Mouse (Mus musculus) stomach, postnatal 0 days (tissue): ENCODE measurements around the gene D130052B06Rik. TPM values are rescaled to one million over a fixed set of nuclear protein-coding genes. Genes with fewer than 3 reads are reported as not detected.
A peak's percentile ranks its signal among the peaks of the same experiment; 100 is the strongest.

ENCODE experiments used
- ATAC-seq: fragments of 200-750 bp; cut with Nextera tagmentation; 2 replicates; pipeline ENCODE4 v1.8.0; 2017; ENCODE audit not compliant: low FRiP score, low TSS enrichment
- DNase-seq: peaks from one replicate; pipeline ENCODE4 v3.0.0-alpha.2; 2016; ENCODE audit warnings: low spot score
- H3K27ac ChIP-seq: fragments of 300-500 bp; sonication (generic); replicated peaks from 2 replicates; pipeline ENCODE4 v1.5.1; 2014; ENCODE audit warnings: mild to moderate bottlenecking, control low read depth
- H3K27me3 ChIP-seq: fragments of 300-500 bp; sonication (generic); 2 replicates; pipeline ENCODE4 v1.6.1; 2014; ENCODE audit warnings: low read length; ENCODE audit not compliant: control insufficient read depth, insufficient read depth
- H3K36me3 ChIP-seq: fragments of 300-500 bp; sonication (generic); 2 replicates; pipeline ENCODE4 v1.6.1; 2014; ENCODE audit warnings: low read length, mixed read lengths; ENCODE audit not compliant: control insufficient read depth, insufficient read depth
- H3K4me1 ChIP-seq: fragments of 300-500 bp; sonication (generic); replicated peaks from 2 replicates; pipeline ENCODE4 v1.6.1; 2014; ENCODE audit warnings: antibody characterized with exemption; ENCODE audit not compliant: control insufficient read depth, insufficient read depth
- H3K4me2 ChIP-seq: fragments of 300-500 bp; sonication (generic); replicated peaks from 2 replicates; pipeline ENCODE4 v1.6.1; 2014; ENCODE audit warnings: low read depth, mild to moderate bottlenecking, control low read depth, moderate library complexity
- H3K4me3 ChIP-seq: fragments of 300-500 bp; sonication (generic); 2 replicates; pipeline ENCODE4 v1.5.1; 2014; ENCODE audit warnings: low read depth, low read length, control low read depth
- H3K9ac ChIP-seq: fragments of 300-500 bp; sonication (generic); 2 replicates; pipeline ENCODE4 v1.6.1; 2014; ENCODE audit warnings: mild to moderate bottlenecking, low read length, control low read depth, mixed read lengths
- H3K9me3 ChIP-seq: fragments of 300-500 bp; sonication (generic); 2 replicates; pipeline ENCODE4 v1.6.1; 2016; ENCODE audit warnings: low read length; ENCODE audit not compliant: control insufficient read depth
- CTCF ChIP-seq: IDR thresholded peaks from 2 replicates; pipeline ENCODE4 v1.5.1; 2016; ENCODE audit warnings: antibody characterized with exemption, low read depth, mild to moderate bottlenecking, moderate library complexity
- EP300 ChIP-seq: optimal IDR thresholded peaks from 2 replicates; pipeline ENCODE3; 2016; ENCODE audit warnings: antibody characterized with exemption
- WGBS: fragments of 180-500 bp; shearing (Covaris S2); extraction: QIAGEN DNeasy Blood & Tissue Kit; methylation state at CpG from one replicate; pipeline ENCODE4 v1.1.7; 2014; 5-methylcytosine and 5-hydroxymethylcytosine counted together
- polyA plus RNA-seq: library from polyadenylated mRNA; unstranded; fragments of >200 nt; fragmentation: Nextera tagmentation; extraction: Ambion mirVana; gene quantifications from 2 replicates; pipeline ENCODE4 v1.2.1, GENCODE M21; 2015

D130052B06Rik gene
- polyA plus RNA-seq, 1 experiment from 2014 or later: not detected

- DNase-seq (no peak), ATAC-seq (no peak)
- no peak for TF ChIP-seq CTCF
- TF ChIP-seq EP300: no peak
- Histone ChIP-seq H3K36me3 (no peaks in the 10 kb centered on the region), H3K27me3 (no peaks in the 10 kb centered on the region), H3K9me3 (no peaks in the 10 kb centered on the region), H3K4me1 (no peaks in the 10 kb centered on the region), H3K9ac (no peak overlapping the region), H3K4me3 (no peak overlapping the region), H3K4me2 (no peak overlapping the region), H3K27ac (no peak overlapping the region)
- WGBS: 51% methylated on average over 2 of the region's 2 CpGs
These were observed 4.1 kb downstream of the D130052B06Rik start for GRCm38 (mm10) chr11:33603174-33603573.

- H3K4me2 ChIP-seq: no peak overlapping the region
- DNase-seq (no peak), ATAC-seq (0 out of 2 replicates have a peak, but pooled peaks have one; percentile 32)
- H3K4me1 ChIP-seq: no peaks in the 10 kb centered on the region
- no peak overlapping the region for H3K9ac ChIP-seq
- H3K27me3 ChIP-seq: no peaks in the 10 kb centered on the region
- H3K4me3 ChIP-seq: no peak overlapping the region
- no peaks in the 10 kb centered on the region for H3K9me3 ChIP-seq
- WGBS: 8% methylated on average over 3 of the region's 3 CpGs
- H3K27ac ChIP-seq: no peak overlapping the region
- TF ChIP-seq EP300 (no peak), CTCF (no peak)
- H3K36me3 ChIP-seq: no peaks in the 10 kb centered on the region
These were observed 8.7 kb downstream of the D130052B06Rik start for GRCm38 (mm10) chr11:33607784-33608183.

- Histone ChIP-seq H3K9ac (no peak overlapping the region), H3K4me2 (no peak overlapping the region), H3K4me3 (no peak overlapping the region), H3K27me3 (no peaks in the 10 kb centered on the region), H3K27ac (no peak overlapping the region), H3K36me3 (no peaks in the 10 kb centered on the region), H3K4me1 (no peaks in the 10 kb centered on the region), H3K9me3 (no peaks in the 10 kb centered on the region)
- TF ChIP-seq EP300: no peak
- peak; percentile 95 for TF ChIP-seq CTCF
- 6% methylated on average over 15 of the region's 15 CpGs for WGBS
- DNase-seq (peak; percentile 71), ATAC-seq (peak; percentile 53; the same call in 1 of the 2 replicates)
These were observed 15.1 kb downstream of the D130052B06Rik start for GRCm38 (mm10) chr11:33614218-33614617.

GRCm38 (mm10) chr11:33627136-33627742 lies 28.1 kb downstream of the D130052B06Rik start:
- no peak for ATAC-seq
- Histone ChIP-seq H3K27me3 (no peaks in the 10 kb centered on the region), H3K4me2 (no peak overlapping the region), H3K27ac (no peak overlapping the region), H3K4me3 (no peak overlapping the region), H3K36me3 (no peaks in the 10 kb centered on the region), H3K4me1 (no peaks in the 10 kb centered on the region), H3K9ac (no peak overlapping the region), H3K9me3 (no peaks in the 10 kb centered on the region)
- no peak for DNase-seq
- TF ChIP-seq EP300 (no peak), CTCF (no peak)
- 86% methylated on average over 4 of the region's 4 CpGs for WGBS

- 85% methylated on average over 2 of the region's 2 CpGs for WGBS
- no peak for ATAC-seq
- H3K27ac ChIP-seq: no peak overlapping the region
These were observed 38.0 kb downstream of the D130052B06Rik start for GRCm38 (mm10) chr11:33637107-33637506.

GRCm38 (mm10) chr11:33649358-33649757 lies 50.3 kb downstream of the D130052B06Rik start:
- Histone ChIP-seq H3K4me2 (no peak overlapping the region), H3K9me3 (no peaks in the 10 kb centered on the region), H3K4me3 (no peak overlapping the region), H3K36me3 (no peaks in the 10 kb centered on the region), H3K9ac (no peak overlapping the region), H3K4me1 (no peaks in the 10 kb centered on the region), H3K27ac (no peak overlapping the region), H3K27me3 (no peaks in the 10 kb centered on the region)
- 66% methylated on average over 2 of the region's 2 CpGs for WGBS
- peak; percentile 22; the same call in 1 of the 2 replicates for TF ChIP-seq CTCF
- no peak for TF ChIP-seq EP300
- ATAC-seq: no peak
- no peak for DNase-seq

More at GRCm38 (mm10) chr11:33637107-33637506, 38.0 kb downstream of the D130052B06Rik start:
- Histone ChIP-seq H3K27me3 (no peaks in the 10 kb centered on the region), H3K4me1 (no peaks in the 10 kb centered on the region), H3K9ac (no peak overlapping the region), H3K4me3 (no peak overlapping the region), H3K9me3 (no peaks in the 10 kb centered on the region), H3K4me2 (no peak overlapping the region), H3K36me3 (no peaks in the 10 kb centered on the region)
- no peak for TF ChIP-seq EP300
- no peak for TF ChIP-seq CTCF
- DNase-seq: no peak
